Mouse (Mus musculus): ENCODE measurements around the gene Macrod1. TPM values are rescaled to one million over a fixed set of nuclear protein-coding genes. Genes with fewer than 3 reads are reported as not detected.

Gene Macrod1
- total RNA-seq, 1 experiment from 2014 or later = 11.2 TPM

Other genes starting within 250 kb of the Macrod1 start
- 3.3 and 4.8 TPM in 2 replicates for gene Rps6ka4, start 216.2 kb upstream of the Macrod1 start, total RNA-seq (2017)
- 28.1 and 31.2 TPM in 2 replicates for gene Ccdc88b, start 198.6 kb upstream of the Macrod1 start, total RNA-seq (2017)
- gene Trmt112, start 147.1 kb upstream of the Macrod1 start, total RNA-seq (2017) = 249 and 328 TPM in 2 replicates
- 282 and 414 TPM in 2 replicates for gene Prdx5, start 146.7 kb upstream of the Macrod1 start, total RNA-seq (2017)
- gene Esrra, start 135.0 kb upstream of the Macrod1 start, total RNA-seq (2017) = 15.3 and 16.0 TPM in 2 replicates
- not detected in 2 replicates for gene Catsperz, start 131.4 kb upstream of the Macrod1 start, total RNA-seq (2017)
- gene Kcnk4, start 122.3 kb upstream of the Macrod1 start, total RNA-seq (2017) = not detected in 2 replicates
- 21.9 and 30.1 TPM in 2 replicates for gene Bad, start 114.9 kb upstream of the Macrod1 start, total RNA-seq (2017)
- 19.5 and 20.3 TPM in 2 replicates for gene Gpr137, start 114.3 kb upstream of the Macrod1 start, total RNA-seq (2017)
- gene Ppp1r14b, start 81.8 kb upstream of the Macrod1 start, total RNA-seq (2017) = 89.4 and 98.0 TPM in 2 replicates
- 9.1 and 12.3 TPM in 2 replicates for gene Plcb3, start 80.3 kb upstream of the Macrod1 start, total RNA-seq (2017)
- 67.0 and 99.5 TPM in 2 replicates for gene Fkbp2, start 76.3 kb upstream of the Macrod1 start, total RNA-seq (2017)
- gene Vegfb, start 69.2 kb upstream of the Macrod1 start, total RNA-seq (2017) = 6.4 and 9.2 TPM in 2 replicates
- 7.7 and 20.5 TPM in 2 replicates for gene Dnajc4, start 64.2 kb upstream of the Macrod1 start, total RNA-seq (2017)
- gene Nudt22, start 60.7 kb upstream of the Macrod1 start, total RNA-seq (2017) = 8.5 and 9.9 TPM in 2 replicates
- 1.6 and 2.2 TPM in 2 replicates for gene Trpt1, start 60.7 kb upstream of the Macrod1 start, total RNA-seq (2017)
- gene Fermt3, start 37.3 kb upstream of the Macrod1 start, total RNA-seq (2017) = 198 and 220 TPM in 2 replicates
- 162 and 250 TPM in 2 replicates for gene Stip1, start 16.8 kb upstream of the Macrod1 start, total RNA-seq (2017)
- not detected in 2 replicates for gene Flrt1, start 48.9 kb downstream of the Macrod1 start, total RNA-seq (2017)
- gene Otub1, start 149.5 kb downstream of the Macrod1 start, total RNA-seq (2017) = 72.4 and 74.3 TPM in 2 replicates
- 361 and 451 TPM in 2 replicates for gene Cox8a, start 160.8 kb downstream of the Macrod1 start, total RNA-seq (2017)
- 39.5 and 43.1 TPM in 2 replicates for gene Naa40, start 184.4 kb downstream of the Macrod1 start, total RNA-seq (2017)
- 19.1 and 20.6 TPM in 2 replicates for gene Rcor2, start 210.5 kb downstream of the Macrod1 start, total RNA-seq (2017)

Data from hematopoietic stem cell, adult 5-6 weeks (primary cell).